Mouse (Mus musculus): Measurements from ENCODE around the gene Nr6a1. TPM values are rescaled to one million over a fixed set of nuclear protein-coding genes. Genes with fewer than 3 reads are reported as not detected.

Nr6a1 gene
- total RNA-seq, 1 experiment from 2014 or later: 9.5 TPM

DNA sequence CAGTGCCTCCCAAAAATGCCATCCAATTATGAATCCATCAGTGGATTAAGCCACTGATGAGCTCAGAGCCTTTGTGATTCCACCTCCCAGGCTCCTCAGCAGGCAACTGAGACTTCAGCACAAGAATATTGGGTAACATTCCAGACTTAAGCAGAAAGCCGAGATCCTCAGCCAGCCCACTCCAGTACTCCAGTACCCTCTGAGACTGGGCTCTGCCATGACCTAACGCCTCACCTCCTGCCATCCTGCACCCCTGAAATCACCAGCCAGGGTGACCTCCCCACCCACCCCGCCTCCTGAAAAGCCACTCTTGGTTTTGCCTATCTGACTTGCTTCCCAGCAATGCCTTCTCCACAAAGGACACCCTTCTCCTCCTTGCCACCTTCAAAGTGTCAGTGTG, 9.9 kb upstream of the Nr6a1 start:
- DNase-seq: no peak

DNA sequence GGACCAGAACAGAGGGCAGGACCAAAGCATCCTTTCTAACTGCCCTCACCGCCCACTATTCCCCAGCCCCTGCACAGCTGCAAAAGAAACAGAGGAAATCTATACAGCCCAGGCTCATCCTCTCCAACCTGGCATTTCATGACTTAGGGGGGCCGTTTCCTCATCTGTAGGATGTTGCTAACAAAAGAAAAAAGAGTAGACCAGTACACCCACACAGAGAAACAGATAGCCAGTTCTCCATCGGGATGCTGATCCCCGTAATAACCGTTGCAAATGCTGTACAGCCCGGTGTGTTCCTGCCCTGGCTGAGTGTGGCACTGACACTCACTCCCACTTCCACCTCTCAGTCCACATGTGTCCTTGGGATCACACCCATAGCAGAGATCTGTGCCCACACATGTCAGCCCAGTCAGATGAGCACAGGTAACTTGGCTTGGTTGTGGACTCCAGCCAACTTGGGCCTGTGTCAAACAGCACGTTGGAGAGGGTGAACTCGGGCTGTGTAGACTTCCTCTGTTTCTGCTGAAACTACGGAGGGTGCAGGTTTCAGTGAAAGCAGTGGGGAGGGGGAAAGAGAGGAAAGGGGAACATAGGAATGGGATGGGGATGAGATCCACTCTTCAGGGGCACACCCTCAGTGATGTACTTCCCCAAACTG, 9.4 kb upstream of the Nr6a1 start:
- no peak for DNase-seq

GRCm38 (mm10) chr2:38934936-38935335, 7.4 kb upstream of the Nr6a1 start:
- DNase-seq: no peak

- no peak for DNase-seq
Measured at GRCm38 (mm10) chr2:38933931-38934330, 6.4 kb upstream of the Nr6a1 start.

- peak; percentile 86 for DNase-seq
Measured at GRCm38 (mm10) chr2:38931851-38932667, 4.6 kb upstream of the Nr6a1 start, which contains the start of gene Olfml2a. TSS of gene Olfml2a (plus strand) at chr2:38931978.

DNA sequence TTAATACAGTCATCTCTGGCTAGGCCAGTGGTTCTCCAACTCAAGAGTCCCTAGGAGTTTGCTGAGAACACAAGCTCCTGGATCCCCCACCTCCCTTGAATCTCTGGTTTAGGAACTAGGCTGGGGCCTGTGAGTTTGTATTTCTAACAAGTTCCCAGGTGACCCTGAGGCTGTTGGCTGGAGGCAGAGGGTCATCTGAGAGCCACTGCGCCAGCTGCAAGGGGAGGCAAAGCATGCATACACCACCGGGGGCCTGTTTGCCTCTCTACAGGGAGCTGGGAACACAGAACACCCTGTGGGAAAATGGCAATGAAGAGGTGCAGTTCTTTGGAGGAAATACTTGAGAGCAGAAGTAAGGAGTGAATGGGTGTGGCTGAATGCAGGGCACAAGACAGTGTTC, 2.8 kb upstream of the Nr6a1 start:
- DNase-seq: no peak

- peak; percentile 93 for DNase-seq
Measured at GRCm38 (mm10) chr2:38926145-38926891, 1.2 kb downstream of the Nr6a1 start.

DNA sequence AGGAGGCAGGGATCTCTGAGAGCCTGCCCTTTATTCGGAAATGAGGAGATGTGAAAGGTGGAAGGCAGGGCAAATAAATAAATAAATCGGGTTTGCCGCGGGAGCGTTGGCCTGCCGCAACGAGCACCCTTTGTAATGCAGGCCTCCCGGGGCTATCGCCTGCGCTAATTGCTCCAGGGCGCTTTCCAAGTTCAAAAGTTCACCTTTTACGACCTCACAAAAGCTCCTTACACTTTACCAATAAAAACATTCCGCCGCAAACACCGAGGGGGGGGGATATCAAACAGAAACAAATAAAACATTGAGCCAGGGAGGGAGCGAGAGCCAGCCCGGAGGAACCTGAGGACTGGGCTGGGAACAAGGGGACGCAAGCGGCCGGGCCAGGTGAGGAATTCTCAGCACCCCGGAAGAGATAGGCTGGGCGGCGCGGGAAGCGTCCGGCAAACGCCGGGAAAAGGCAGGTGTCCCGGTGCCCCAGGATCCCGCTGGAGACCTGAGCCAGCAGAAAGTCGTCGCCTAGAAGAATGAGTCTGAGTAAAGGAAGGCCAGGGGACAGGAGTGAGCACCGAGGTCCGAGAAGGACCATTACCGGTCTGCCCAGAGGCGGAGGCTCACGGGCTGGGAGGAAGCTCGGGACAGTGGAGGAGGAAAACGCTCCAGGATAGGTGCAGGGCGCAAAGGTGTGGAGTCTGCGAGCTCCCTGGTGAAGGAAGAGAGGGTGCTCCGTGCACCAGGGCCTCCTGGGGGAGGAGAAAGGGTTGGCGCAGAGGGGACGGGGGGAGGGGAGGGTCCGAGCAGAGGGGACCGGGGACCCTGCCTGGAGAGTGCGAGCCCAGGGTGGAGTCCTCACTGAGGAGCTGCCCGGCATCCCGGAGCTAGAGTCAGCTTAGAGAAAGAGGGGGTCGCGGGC, 2.1 kb downstream of the Nr6a1 start:
- DNase-seq: peak; percentile 33

- no peak for DNase-seq
Measured at GRCm38 (mm10) chr2:38924571-38924970, 2.9 kb downstream of the Nr6a1 start.

- DNase-seq: no peak
Measured at GRCm38 (mm10) chr2:38923911-38924310, 3.6 kb downstream of the Nr6a1 start.

GRCm38 (mm10) chr2:38923471-38923870, 4.0 kb downstream of the Nr6a1 start:
- DNase-seq: no peak

- DNase-seq: no peak
Measured at GRCm38 (mm10) chr2:38921374-38921773, 6.1 kb downstream of the Nr6a1 start.

DNA sequence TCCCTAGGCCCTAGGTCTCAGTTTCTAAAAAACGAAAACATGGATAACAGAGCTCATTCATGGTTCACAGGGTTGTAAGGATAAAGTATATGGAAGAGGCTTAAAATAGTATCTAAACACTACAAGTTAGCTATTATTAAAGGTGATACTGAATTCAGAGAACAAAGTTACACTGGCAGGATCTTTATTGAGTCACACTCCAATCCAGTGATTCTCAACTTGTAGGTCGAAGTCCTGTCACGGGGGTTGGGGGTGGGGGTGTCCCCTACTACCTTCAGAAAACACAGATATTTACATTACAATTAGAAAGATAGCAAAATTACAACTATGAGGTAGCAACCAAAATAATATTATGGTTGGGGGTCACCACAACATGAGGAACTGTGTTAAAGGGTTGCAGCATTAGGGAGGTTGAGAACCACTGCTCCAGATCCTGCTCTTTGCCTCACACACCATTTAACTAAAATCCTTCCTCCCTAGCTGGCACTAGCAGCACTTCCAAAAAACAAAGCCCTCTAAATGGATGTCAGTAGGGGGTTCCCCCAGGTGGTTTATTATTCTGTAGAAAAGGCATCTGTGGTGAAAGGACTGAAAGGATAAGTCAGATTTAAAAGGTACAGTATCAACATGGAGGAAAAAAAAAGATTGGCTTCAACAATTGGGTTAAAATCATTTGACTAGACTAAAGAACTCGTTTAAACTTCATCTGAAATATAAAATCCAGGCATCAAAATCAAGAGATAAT, 10.4 kb downstream of the Nr6a1 start:
- no peak for DNase-seq

- no peak for DNase-seq
Measured at GRCm38 (mm10) chr2:38914965-38915364, 12.5 kb downstream of the Nr6a1 start.

DNA sequence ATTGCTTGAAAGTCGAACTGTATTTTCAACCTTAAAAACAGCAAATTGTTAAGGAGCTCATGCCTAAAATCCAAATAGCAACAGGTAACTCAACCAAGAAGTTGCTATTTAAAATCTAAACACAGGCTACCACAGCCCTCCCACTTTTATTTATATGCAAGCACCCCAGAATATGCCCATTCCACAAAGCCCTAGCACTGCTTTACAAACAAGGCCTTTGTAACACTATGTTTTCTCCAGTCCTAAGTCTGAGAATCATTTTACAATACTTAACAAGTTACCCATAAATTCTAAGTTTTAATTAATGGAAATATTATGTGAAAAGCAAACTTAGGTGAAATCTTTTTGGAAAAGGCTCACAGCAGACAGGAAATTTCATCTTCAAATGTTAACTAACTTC, 13.0 kb downstream of the Nr6a1 start:
- no peak for DNase-seq

DNA sequence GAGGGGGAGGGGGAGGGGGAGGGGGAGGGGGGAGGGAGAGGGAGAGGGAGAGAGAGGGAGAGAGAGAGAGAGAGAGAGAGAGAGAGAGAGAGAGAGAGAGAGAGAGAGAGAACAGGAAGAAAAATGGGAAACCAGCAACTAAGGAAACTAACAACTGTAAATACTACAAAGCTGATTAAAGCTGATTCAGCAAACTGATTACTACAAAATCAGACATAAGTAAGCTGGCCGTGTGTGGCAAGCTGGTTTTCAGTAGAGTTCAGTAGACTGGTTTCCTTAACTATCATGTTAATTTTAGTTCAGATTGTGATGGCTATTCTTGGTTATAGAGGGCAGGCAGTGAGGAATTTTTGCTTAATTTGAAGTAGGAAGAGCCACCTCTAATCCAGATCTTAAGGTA, 18.9 kb downstream of the Nr6a1 start:
- no peak for DNase-seq

GRCm38 (mm10) chr2:38906097-38906496, 21.4 kb downstream of the Nr6a1 start:
- peak; percentile 54 for DNase-seq

DNA sequence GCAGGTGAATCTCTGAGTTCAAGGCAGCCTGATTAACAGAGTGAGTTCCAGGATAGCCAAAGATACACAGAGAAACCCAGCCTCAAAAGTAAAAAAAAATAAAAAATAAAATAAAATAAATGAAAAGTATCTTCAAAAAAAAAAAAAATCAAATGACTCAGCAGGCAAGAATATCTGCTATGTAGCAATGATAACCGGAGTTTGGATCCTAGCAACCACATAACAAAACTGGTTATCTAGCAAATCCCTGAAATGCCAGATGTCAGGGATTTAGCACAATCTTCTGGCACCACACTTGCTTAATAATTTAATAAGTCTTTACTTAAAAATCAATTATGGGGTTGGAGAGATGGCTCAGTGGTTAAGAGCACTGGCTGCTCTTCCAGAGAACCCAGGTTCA, 23.2 kb downstream of the Nr6a1 start:
- DNase-seq: no peak

DNA sequence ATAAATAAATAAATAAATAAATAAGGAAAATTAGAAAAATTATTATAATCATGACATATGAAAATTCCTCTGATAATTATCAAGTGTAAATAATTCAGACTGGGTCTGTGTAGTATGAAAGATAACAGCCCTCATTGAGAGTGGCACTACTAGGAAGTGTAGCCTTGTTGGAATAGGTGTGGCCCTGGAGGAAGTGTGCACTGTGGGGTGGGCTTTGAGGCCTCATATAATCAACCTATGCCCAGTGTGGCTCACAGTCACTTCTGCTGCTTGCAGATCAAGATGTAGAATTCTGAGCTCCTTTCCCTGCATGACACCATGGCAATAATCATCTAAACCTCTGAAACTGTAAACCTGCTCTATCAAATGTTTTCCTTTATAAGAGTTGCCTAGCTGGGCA, 24.6 kb downstream of the Nr6a1 start:
- no peak for DNase-seq

DNA sequence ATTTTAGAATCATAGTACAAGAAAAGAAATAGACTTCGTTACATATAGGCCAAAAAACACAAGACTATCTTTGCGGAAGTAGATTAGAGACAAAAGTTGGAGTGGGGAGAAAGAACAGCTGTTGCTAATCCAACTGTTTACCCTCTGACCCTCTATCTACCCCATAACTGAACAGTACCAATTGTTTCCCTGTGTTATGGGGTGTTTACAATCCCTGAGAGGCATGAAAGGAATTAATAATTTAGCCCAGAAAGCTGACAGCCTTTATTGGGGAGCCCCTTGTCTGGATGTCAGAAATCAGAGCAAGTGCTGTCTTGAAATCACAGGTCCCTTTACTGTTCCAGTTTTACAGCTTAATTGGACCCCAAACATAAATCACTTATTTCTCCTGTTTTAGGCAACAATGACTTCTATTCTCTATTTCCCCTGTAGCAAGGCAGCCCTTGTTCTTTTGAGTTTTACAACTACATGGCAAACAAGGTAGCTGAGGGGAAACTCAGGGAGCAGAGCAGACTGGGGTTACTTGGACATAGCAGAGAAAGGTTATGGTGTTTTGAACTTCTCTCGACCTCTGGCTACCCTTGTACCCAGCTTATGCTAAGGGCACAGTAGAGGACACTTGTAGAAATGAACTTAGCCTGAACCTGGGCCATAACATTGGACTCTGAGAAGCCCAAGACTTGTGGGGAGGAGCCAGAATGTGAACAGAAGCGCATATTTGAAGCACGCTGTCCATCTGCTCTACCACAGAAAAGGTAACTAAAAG, 46.4 kb downstream of the Nr6a1 start:
- DNase-seq: no peak
